Mouse (Mus musculus): ENCODE data around the gene Pcgf3. TPM values are rescaled to one million over a fixed set of nuclear protein-coding genes. Genes with fewer than 3 reads are reported as not detected.

The Pcgf3 gene
- total RNA-seq (2023): 25.6 TPM

DNA sequence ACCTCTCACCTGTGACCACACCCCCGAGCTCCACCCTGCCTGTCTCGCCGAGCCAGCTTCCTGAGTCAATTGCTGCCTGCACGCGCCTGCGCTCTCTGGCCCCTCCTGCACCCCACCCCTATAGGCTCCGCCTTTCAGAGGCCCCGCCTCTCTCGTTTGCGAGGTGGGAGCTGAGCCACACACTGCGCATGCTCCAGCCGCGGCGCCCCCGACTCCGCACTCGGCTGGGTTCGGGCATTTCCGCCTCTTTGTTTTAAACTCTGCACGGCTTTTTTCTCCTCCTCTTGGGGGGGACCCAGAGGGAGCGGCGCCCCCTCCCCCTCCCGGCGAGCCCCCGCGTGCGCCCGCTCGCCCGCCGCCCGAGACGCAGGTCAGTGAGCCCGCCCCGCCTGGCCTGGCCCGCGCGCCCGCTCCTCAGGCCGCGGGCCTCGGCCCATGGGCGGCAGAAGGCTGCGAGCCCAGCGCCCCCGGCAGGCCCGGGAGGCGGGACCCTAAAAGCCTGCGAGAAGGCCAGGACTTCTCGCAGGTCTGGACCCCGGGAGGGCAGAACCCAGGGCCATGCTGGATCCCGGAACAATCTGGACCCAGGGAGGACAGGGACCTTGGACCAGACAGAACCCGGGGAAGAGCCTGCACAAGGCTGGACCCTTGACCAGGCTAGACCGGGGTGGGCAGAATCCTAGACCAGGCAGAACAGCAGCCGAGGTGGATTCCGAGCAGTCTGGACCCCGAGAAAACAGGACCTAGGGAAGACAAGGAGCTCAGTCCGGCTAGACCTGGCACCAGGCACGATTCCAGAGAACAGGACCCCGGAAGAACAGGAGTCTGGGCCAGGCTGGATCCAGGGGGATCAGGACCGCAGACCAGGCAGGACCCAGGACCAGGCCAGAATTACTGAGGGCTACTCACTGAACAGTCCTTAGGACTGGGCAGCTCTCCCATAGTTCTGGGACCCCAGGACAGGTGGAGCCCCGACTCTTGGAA is at the start of gene Pcgf3:
Gene Pcgf3 (plus strand): TSS at position 151 of the 984 bp plus-strand sequence.

DNA sequence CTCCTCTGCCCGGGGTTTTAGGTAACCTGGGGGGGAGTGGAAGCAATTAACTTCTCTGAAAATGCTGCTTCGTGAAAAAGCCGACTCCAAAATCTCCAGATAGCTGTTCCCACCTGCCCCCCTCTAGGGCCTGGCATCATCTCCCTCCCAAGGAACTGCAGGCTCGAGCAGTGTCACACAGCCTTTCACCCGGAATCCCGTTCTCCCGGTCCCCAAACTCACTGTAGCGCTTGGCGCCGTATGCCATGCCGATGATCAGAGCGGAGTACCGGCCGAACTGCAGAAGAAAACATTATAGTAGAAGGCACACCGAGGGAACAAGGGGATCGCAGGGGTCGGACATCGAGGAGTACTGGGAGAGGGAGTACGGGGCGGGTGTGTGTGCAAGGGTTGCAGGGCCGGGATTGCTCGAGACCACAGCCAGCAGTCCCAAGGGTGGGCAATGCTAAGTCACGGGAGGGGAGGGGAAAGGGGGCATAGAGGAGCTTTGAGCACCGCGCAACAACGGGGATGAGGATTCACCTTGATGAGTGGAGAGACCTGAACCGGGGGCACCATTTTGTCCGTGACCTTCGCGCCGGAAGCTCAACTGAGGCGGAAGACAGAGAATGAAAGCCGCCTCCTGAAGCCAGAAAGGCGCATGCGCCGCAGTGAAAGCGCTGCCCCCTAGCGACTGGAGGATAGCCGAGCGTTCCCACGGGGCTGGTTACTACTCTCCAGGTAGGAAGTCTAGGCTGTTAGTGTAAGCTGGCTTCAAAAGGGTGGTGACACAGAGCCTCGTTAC is 27.0 kb upstream of the Pcgf3 start, which contains the start of gene Atp5k:
Gene Atp5k (minus strand): TSS at position 645 of the 784 bp plus-strand sequence.

DNA sequence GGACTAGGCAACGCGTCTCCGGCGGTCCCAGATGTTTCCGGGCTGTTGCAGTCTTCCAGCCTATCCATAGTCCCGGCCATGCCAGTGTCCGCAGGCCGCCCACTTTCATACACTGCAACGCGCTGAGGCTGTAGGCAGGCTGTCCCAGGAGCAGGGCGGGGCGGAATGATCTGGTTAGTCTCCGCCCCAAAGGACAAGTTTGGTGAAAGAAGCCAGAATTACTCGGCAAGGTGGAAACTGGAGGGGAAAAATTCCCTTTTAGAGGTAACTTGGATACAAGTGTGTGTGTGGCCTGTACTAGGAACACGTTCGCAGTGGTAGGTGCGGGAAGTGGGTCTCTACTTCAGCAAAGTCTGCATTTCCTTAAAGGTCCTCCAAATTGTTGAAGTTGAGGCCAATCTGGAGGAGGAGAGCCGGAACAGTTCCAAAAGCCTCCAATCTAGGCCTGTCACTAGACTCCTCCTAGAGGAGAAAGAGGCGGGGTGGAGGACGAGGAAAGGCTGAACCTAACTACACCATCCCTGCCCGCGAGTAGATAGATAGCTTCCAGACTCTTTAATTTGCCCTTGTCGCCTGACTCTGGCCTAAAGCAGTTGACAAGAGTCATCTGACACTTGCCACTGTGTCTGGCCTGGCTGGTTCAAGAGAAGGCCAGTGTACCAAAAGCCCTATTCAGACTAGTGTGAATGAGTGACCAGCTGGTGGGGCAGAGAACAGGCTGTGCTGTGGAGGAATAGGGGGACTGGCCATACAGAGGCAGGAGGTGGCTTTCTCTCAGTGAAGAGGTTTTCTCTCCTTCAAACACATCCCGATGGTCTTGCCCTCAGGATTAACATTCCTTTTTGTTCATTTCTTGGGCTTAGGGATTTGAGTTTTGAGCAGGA is 12.0 kb upstream of the Pcgf3 start, which contains the start of gene Mfsd7a:
Gene Mfsd7a (minus strand): TSS at position 107 of the 884 bp plus-strand sequence.

DNA sequence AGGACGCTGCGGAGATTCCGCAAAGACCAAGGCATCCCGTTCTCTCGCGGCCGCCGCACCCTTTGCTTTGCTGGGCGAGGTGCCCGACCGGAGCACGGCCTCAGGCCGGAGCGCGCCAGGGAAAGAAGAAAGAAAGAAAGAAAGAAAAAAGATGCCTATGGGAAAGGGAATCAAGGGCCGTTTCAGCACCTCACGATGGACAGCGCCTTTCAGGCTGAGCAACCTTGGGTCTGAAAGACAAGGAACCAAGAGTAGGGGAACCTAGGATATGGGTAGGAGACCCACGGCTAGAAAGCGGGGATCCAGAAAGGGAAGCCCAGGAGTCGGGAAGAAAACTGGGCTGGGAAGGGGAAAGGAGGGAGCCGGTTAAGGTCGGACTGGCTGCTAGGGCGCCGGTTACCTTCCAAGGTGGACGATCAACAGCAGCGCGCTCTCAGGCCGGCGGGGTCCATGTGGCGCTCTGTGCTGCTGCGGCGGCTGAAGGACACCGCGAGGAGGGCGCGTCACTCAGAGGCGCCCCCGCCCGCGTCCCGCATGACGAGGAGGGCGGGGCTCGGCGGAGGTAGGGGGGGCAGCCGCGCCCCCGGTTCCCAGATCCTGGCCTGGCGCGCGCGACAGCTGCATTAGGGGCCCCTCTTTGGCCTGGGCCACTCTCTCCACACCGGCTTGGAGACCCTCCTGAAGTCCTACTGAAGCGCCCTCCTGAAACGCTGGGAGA is 88.6 kb downstream of the Pcgf3 start, which contains the start of gene Cplx1:
Gene Cplx1 (minus strand): TSS at position 536 of the 718 bp plus-strand sequence.

Other genes with a start within 250 kb of the Pcgf3 start
- 41.7 TPM for gene Dr1, start 192.3 kb upstream of the Pcgf3 start, total RNA-seq (2023)
- gene Pigg, start 148.6 kb upstream of the Pcgf3 start, total RNA-seq (2023): 2.0 TPM
- not detected for gene Gm42517, start 93.3 kb upstream of the Pcgf3 start, total RNA-seq (2023)
- gene Pde6b, start 72.8 kb upstream of the Pcgf3 start, total RNA-seq (2023): not detected
- 67.0 TPM for gene Atp5k, start 26.8 kb upstream of the Pcgf3 start, total RNA-seq (2023)
- gene Mfsd7a, start 12.3 kb upstream of the Pcgf3 start, total RNA-seq (2023): not detected
- gene Cplx1, start 88.8 kb downstream of the Pcgf3 start, total RNA-seq (2023): 0.53 TPM
- gene Gak, start 168.5 kb downstream of the Pcgf3 start, total RNA-seq (2023): 168 TPM
- 22.2 TPM for gene Tmem175, start 168.5 kb downstream of the Pcgf3 start, total RNA-seq (2023)
- gene Idua, start 199.1 kb downstream of the Pcgf3 start, total RNA-seq (2023): 35.9 TPM
- gene Dgkq, start 208.4 kb downstream of the Pcgf3 start, total RNA-seq (2023): 24.0 TPM
- not detected for gene Slc26a1, start 214.3 kb downstream of the Pcgf3 start, total RNA-seq (2023)
- 8.5 TPM for gene Fgfrl1, start 231.2 kb downstream of the Pcgf3 start, total RNA-seq (2023)